Mouse (Mus musculus) heart, embryonic 13.5 days (tissue): ENCODE measurements around the gene Tmem256. TPM values are rescaled to one million over a fixed set of nuclear protein-coding genes. Genes with fewer than 3 reads are reported as not detected.

ENCODE experiments used
- ATAC-seq: fragments of 200-750 bp; cut with Nextera tagmentation; 2 replicates; pipeline ENCODE4 v1.8.0; 2017; ENCODE audit warnings: moderate TSS enrichment; ENCODE audit not compliant: insufficient number of reproducible peaks, low FRiP score, low TSS enrichment; ENCODE audit errors: extremely low read depth
- H3K27ac ChIP-seq: fragments of 300-500 bp; sonication (generic); replicated peaks from 2 replicates; pipeline ENCODE4 v1.5.1; 2015; ENCODE audit warnings: moderate library complexity, mild to moderate bottlenecking, inconsistent platforms
- H3K27me3 ChIP-seq: fragments of 300-500 bp; sonication (generic); replicated peaks from 2 replicates; pipeline ENCODE4 v1.6.1; 2015; ENCODE audit warnings: mild to moderate bottlenecking, inconsistent platforms
- H3K36me3 ChIP-seq: fragments of 300-500 bp; sonication (generic); 2 replicates; pipeline ENCODE4 v1.6.1; 2015; ENCODE audit warnings: mild to moderate bottlenecking, inconsistent platforms
- H3K4me1 ChIP-seq: fragments of 300-500 bp; sonication (generic); 2 replicates; pipeline ENCODE4 v1.6.1; 2015; ENCODE audit warnings: inconsistent platforms
- H3K4me2 ChIP-seq: fragments of 300-500 bp; sonication (generic); 2 replicates; pipeline ENCODE4 v1.6.1; 2015; ENCODE audit warnings: inconsistent platforms, mild to moderate bottlenecking, moderate library complexity
- H3K4me3 ChIP-seq: fragments of 300-500 bp; sonication (generic); 2 replicates; pipeline ENCODE4 v1.5.1; 2015; ENCODE audit warnings: moderate library complexity, mild to moderate bottlenecking, inconsistent platforms
- H3K9ac ChIP-seq: fragments of 300-500 bp; sonication (generic); 2 replicates; pipeline ENCODE4 v1.6.1; 2015; ENCODE audit warnings: inconsistent platforms, mild to moderate bottlenecking, moderate library complexity
- H3K9me3 ChIP-seq: fragments of 300-500 bp; sonication (generic); 2 replicates; pipeline ENCODE4 v1.6.1; 2016; ENCODE audit warnings: inconsistent platforms
- WGBS: fragments of 180-500 bp; shearing (Covaris S2); methylation state at CpG from one replicate; pipeline ENCODE4 v1.1.7; 2015; ENCODE audit warnings: mixed read lengths; 5-methylcytosine and 5-hydroxymethylcytosine counted together
- polyA plus RNA-seq: library from polyadenylated mRNA; unstranded; fragments of >200 nt; fragmentation: Nextera tagmentation; extraction: Ambion mirVana; gene quantifications from 2 replicates; pipeline ENCODE4 v1.2.1, GENCODE M21; 2015

Tmem256 gene
- polyA plus RNA-seq, 1 experiment from 2014 or later, result 330 TPM

DNA sequence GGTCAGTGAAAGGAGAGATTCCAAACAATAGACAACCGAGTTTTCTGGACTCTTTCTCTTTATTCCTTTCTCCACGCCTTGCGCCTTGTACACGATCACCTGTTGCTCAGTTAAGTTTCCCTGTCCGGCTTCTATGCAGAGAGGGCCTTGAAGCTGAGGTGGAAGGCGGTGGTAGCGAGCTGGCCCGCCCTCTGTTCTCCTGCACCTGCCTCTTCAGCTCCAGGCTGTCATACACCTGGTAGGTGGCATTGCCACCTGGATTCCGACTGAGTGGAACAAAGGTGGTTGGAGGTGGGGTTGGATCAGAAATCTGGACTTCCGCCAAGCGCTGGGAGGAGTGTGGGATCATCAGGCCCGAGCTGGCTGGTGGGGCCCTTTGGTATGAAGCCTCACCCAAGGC, 21.8 kb upstream of the Tmem256 start:
- no peak overlapping the region for H3K9ac ChIP-seq
- H3K27ac ChIP-seq, result no peak overlapping the region
- WGBS, result 89% methylated on average over 12 of the region's 12 CpGs
- no peak for ATAC-seq
- H3K4me2 ChIP-seq, result no peak overlapping the region
- no peak overlapping the region for H3K4me3 ChIP-seq
- no peaks in the 10 kb centered on the region for H3K27me3 ChIP-seq
- H3K36me3 ChIP-seq, result no peaks in the 10 kb centered on the region
- no peaks in the 10 kb centered on the region for H3K4me1 ChIP-seq
- H3K9me3 ChIP-seq, result 0 out of 2 replicates have a peak, but pooled peaks cover 8% of the 10 kb centered on the region

DNA sequence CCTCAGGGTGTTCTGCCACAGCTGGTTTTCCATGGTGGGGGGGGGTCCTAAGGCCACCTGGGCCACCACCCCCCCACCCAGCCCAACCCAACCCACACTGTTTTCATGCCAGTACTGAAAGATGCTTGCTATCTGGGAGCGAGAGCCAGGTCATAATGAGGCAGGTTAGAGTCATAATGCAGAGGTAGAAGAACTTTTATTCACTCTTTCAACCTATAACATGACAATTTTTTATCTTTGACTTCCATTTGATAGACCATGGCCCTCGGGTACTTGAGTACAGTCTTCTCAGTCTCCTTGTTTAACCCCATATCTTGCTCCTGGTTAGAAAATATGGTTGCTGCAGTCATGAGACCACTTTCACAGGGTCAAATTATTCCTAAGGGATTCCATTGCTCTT, 19.9 kb upstream of the Tmem256 start, which contains the start of gene Spem2:
Spem2 (minus strand) TSS at position 101 of the 400 bp plus-strand sequence.
- Histone ChIP-seq H3K4me3 (no peak within 1 kb of the TSS), H3K27ac (no peak within 1 kb of the TSS), H3K36me3 (no peaks in the 10 kb centered on the region), H3K9ac (no peak within 1 kb of the TSS), H3K4me2 (no peak within 1 kb of the TSS), H3K27me3 (no peaks in the 10 kb centered on the region; the same call in 1 of the 2 replicates), H3K4me1 (no peaks in the 10 kb centered on the region), H3K9me3 (0 out of 2 replicates have a peak, but pooled peaks cover 8% of the 10 kb centered on the region)
- 65% methylated on average over 2 of the region's 2 CpGs for WGBS
- ATAC-seq, result no peak

DNA sequence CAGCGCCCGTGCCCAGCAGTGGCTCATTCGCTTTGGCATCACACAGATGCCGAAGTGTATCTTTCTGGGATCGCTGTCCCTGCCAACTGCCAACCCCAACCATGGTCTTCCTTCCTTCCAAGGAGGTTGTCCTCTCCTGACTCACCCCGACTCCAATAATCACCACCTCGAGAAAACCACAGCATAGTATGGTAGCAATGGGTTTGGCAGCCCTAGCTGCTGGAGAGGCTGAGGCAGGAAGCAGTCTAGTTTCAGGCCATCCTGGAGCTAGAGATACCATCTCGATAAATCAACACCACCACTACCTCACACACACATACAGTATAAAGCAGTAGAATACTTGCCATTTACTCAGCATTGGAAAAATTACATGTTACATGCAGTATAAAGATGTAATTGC, 19.4 kb upstream of the Tmem256 start:
- no peak overlapping the region for H3K4me3 ChIP-seq
- no peaks in the 10 kb centered on the region; the same call in 1 of the 2 replicates for H3K27me3 ChIP-seq
- no peak overlapping the region for H3K27ac ChIP-seq
- H3K4me1 ChIP-seq, result no peaks in the 10 kb centered on the region
- H3K4me2 ChIP-seq, result no peak overlapping the region
- no peaks in the 10 kb centered on the region for H3K36me3 ChIP-seq
- H3K9me3 ChIP-seq, result 0 out of 2 replicates have a peak, but pooled peaks cover 8% of the 10 kb centered on the region
- H3K9ac ChIP-seq, result no peak overlapping the region
- ATAC-seq, result no peak
- 77% methylated on average over 8 of the region's 8 CpGs for WGBS

DNA sequence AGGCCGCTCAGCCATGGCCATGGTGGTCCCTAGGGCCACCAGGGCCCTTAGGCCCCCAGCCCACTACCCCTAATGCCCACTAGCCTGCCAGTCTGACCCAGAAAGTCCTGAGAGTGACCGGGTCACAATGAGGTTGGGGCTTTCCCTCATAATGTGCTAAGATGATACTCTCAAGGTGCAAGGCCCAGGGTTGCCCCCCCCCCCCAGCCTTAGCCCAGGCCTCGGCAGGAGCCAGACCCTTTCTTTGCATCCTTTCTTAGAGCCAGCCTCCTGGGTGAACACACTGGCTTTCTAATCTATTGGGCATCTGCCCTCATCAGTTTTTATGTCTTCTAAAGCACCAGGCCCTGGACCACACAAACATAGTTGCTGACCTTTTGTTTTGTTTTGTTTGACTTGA, 16.2 kb upstream of the Tmem256 start, which contains the start of gene Spem1:
Spem1 (minus strand) TSS at position 101 of the 400 bp plus-strand sequence.
- no peak for ATAC-seq
- 73% methylated on average over 3 of the region's 3 CpGs for WGBS
- 0 out of 2 replicates have a peak, but pooled peaks cover 8% of the 10 kb centered on the region for H3K9me3 ChIP-seq
- no peak within 1 kb of the TSS for H3K4me3 ChIP-seq
- no peak within 1 kb of the TSS for H3K9ac ChIP-seq
- H3K4me2 ChIP-seq, result no peak within 1 kb of the TSS
- H3K4me1 ChIP-seq, result no peaks in the 10 kb centered on the region
- no peak within 1 kb of the TSS for H3K27ac ChIP-seq
- H3K36me3 ChIP-seq, result peaks cover 18% of the 10 kb centered on the region
- H3K27me3 ChIP-seq, result no peaks in the 10 kb centered on the region; the same call in 1 of the 2 replicates

DNA sequence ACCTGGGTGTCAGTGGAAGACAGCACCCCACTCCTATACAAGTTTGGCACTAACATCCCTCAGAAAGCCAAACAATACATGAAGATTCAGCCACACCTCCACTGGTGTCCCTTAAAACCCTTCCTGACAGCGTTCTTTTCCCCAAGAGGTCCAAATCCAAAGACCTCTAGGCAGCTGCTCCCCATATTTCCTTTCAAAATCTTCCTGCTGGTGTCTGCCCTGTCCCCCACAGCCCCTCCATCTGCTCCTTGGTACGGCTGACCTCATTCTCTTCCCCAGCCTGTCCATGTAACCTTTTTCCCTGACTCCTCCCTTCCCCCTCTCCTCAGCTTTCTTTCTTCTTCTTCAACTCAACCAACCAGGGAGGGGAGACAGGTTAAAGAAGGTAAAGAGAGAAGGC, 14.9 kb upstream of the Tmem256 start:
- no peak overlapping the region for H3K9ac ChIP-seq
- H3K4me1 ChIP-seq, result no peaks in the 10 kb centered on the region
- H3K27me3 ChIP-seq, result no peaks in the 10 kb centered on the region; the same call in 1 of the 2 replicates
- no peak overlapping the region for H3K4me2 ChIP-seq
- H3K9me3 ChIP-seq, result no peaks in the 10 kb centered on the region
- WGBS, result 57% methylated on average over 2 of the region's 2 CpGs
- H3K36me3 ChIP-seq, result peaks cover 31% of the 10 kb centered on the region
- no peak for ATAC-seq
- no peak overlapping the region for H3K4me3 ChIP-seq
- H3K27ac ChIP-seq, result no peak overlapping the region

DNA sequence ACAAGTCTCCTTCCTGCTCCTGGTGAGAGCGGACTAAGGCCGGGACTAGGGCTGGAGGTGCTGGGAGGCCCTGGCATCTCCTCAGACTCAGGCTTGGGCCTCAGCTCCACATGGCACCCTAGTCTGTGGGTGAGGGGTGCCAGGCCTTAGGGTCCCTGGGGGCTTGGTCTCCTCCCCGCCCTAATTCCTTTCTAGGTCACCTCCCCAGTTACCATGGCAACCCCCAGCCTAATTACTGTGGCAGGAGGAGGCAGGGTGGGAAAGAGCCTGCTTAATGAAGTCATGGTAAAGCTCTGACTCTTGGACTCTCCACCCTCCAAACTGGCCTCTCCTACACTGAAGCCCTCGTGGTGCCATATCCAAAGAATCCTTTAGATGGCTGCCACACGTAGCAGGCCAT, 9.5 kb upstream of the Tmem256 start:
- H3K27me3 ChIP-seq, result peaks cover 19% of the 10 kb centered on the region
- no peak overlapping the region for H3K4me2 ChIP-seq
- no peak for ATAC-seq
- no peak overlapping the region for H3K27ac ChIP-seq
- H3K9ac ChIP-seq, result no peak overlapping the region
- H3K4me1 ChIP-seq, result peaks cover 6% of the 10 kb centered on the region
- peaks cover 39% of the 10 kb centered on the region for H3K36me3 ChIP-seq
- WGBS, result 77% methylated on average over 5 of the region's 5 CpGs
- no peak overlapping the region for H3K4me3 ChIP-seq
- H3K9me3 ChIP-seq, result no peaks in the 10 kb centered on the region

DNA sequence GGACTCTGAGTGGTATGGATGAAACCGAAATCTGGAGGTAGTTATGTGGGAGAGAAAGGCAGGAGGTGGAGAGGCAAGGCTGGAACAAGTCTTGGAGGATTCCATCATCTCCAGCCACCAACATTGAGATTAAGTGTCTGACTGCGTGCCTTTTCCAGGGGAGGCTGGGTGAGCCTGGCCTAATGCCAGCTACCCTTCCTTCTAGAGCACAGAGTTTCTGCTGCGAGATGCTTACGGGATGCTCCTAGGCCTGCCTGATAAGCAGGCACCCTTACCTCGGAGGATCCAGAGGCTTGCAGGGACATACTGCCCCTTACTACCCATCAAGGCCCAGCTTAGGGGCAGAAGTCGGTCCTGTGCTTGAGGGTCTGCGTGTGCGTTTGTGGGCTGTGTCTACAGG, 4.8 kb upstream of the Tmem256 start:
- Histone ChIP-seq H3K9me3 (no peaks in the 10 kb centered on the region), H3K4me1 (peaks cover 40% of the 10 kb centered on the region), H3K9ac (peak overlapping the region; percentile 83), H3K27me3 (peaks cover 52% of the 10 kb centered on the region), H3K36me3 (peaks cover 9% of the 10 kb centered on the region; the same call in 1 of the 2 replicates), H3K27ac (no peak overlapping the region), H3K4me3 (peak overlapping the region; percentile 53), H3K4me2 (peak overlapping the region; percentile 88)
- WGBS, result 31% methylated on average over 8 of the region's 8 CpGs
- no peak for ATAC-seq

DNA sequence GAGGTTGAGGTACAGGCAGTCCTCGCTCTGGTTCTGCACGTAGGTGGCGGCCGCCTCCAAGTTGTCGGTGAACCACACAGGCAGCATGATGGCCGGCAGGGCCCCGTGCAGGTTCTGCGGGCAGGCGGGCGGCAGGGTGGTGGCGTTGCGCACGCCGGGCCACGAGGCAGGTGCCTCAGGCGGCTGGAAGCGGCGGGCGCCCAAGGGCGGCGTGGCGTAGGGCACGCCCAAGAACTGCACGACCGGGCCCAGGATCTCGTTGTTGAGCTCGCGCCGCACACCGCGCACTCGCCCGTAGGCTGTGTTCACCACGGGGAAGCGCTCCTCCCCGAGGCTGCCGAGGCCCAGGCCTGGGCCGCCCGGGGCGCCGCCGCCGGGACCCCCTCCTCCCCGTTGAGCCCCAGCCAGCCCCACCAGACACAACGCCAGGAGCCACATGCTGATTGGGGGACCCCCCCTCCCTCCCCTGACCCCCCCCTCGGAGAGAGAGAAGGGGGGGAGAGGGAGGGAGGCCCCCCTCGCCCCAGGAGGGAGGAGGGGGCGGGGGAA, 4.2 kb upstream of the Tmem256 start:
- Histone ChIP-seq H3K4me3 (peak overlapping the region; percentile 53), H3K9ac (peak overlapping the region; percentile 83), H3K9me3 (no peaks in the 10 kb centered on the region), H3K27ac (no peak overlapping the region), H3K27me3 (peaks cover 52% of the 10 kb centered on the region), H3K4me2 (peak overlapping the region; percentile 88), H3K4me1 (peaks cover 44% of the 10 kb centered on the region), H3K36me3 (peaks cover 9% of the 10 kb centered on the region; the same call in 1 of the 2 replicates)
- 6% methylated on average over 47 of the region's 48 CpGs for WGBS
- ATAC-seq, result no peak

DNA sequence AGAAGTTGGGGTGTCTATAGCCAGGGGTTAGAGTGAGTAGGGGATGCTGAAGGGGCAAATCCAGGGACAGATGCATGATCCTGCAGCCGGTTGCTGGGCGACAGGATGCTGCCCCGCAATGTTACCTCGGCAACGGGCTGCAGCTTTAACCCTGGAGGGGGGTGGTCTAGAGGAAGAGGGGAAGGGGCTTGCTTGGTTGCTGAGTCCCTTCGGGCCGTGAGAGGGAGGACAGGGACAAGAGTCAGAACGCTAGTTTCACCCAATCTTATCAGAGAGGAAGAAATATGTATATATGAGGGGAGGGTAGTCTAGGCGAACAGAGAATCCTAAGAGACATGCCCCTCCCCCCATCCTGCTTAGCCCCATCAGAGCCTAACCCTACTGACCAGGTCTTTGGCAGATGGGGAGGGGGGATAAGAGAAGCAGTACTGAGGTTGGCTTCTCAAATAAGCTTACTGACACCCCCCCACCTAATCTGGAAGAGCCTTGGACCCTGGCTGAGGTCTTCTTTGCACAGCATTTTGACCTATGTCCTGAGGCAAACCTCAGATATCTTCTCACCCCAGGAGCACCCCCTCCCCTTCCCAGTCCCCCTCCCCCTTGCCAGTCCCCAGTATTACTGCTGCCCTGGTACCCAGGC, 2.9 kb upstream of the Tmem256 start:
- no peak for ATAC-seq
- H3K4me3 ChIP-seq, result peak overlapping the region; percentile 64
- no peaks in the 10 kb centered on the region for H3K9me3 ChIP-seq
- peak overlapping the region; percentile 84 for H3K9ac ChIP-seq
- no peak overlapping the region for H3K27ac ChIP-seq
- H3K36me3 ChIP-seq, result peaks cover 9% of the 10 kb centered on the region; the same call in 1 of the 2 replicates
- H3K4me2 ChIP-seq, result peak overlapping the region; percentile 88
- peaks cover 50% of the 10 kb centered on the region for H3K4me1 ChIP-seq
- 16% methylated on average over 9 of the region's 9 CpGs for WGBS
- peaks cover 52% of the 10 kb centered on the region for H3K27me3 ChIP-seq

DNA sequence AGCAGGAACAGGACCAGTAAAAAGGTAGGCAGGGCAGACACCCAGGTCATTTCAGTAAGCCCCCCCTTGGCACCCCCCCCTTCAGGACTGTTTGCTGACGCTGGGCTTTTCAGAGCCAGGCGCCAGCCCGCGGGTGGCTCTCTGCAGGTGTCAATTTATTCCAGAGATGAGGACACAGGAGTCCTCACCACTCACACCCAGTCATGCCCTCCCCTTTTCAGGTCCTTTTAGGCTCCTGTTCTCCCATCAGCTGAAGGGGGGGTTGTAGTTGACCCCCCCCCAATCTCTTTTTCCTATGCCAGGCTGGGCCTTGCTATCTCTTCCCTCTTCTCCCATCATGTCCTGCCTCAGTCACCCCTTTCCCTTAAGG, 2.4 kb upstream of the Tmem256 start:
- Histone ChIP-seq H3K27me3 (peaks cover 52% of the 10 kb centered on the region), H3K4me2 (peak overlapping the region; percentile 88), H3K9me3 (no peaks in the 10 kb centered on the region), H3K9ac (peak overlapping the region; percentile 84), H3K36me3 (peaks cover 9% of the 10 kb centered on the region; the same call in 1 of the 2 replicates), H3K27ac (no peak overlapping the region), H3K4me3 (peak overlapping the region; percentile 64), H3K4me1 (peaks cover 50% of the 10 kb centered on the region)
- no peak for ATAC-seq
- WGBS, result 24% methylated on average over 4 of the region's 4 CpGs

DNA sequence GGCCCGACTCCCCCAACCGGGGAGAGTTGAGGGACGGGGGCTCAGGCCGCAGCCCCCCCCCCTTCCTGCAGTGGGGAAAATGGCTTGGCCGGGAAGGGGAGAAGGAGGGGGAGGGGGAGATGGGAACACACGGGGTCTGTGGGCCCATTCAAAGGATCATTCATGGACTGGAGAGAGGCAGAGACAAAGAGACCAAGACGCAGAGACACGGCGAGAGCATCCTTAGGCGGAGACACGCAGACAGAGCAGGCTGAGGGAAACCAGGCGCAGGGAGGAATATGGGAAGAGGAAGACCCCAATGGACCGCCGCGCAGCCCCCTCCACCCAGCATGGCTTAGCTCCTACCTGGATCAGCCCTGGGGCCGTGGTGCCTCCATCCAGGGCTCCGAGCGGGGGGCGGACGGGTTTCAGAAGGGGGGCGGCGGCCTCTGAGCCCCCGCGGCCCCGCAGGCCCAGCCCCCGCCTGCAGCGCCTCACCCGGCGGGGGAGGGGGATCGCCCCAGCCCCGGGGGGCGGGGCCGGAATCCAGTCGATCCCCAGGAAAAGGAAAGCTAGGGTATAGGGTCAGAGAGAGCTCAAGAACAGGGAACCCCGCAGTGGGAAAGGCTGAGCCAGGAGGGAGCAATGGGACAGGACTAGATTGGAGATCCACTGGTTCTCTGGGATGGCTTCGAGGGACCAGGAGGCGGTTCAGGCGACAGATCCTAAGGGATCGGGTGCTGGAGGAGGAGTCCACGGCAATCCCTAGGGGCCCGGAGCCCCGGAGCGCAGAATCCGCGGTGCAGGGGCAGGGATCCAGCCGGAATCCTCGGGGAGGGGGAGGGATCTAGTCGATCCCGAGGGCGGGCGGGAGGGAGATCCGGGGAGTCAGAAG, 1.4 kb upstream of the Tmem256 start:
- H3K4me1 ChIP-seq, result peaks cover 50% of the 10 kb centered on the region
- H3K4me3 ChIP-seq, result peak overlapping the region; percentile 64
- ATAC-seq, result no peak
- 1% methylated on average over 51 of the region's 52 CpGs for WGBS
- peak overlapping the region; percentile 88 for H3K4me2 ChIP-seq
- H3K27ac ChIP-seq, result peak overlapping the region; percentile 69
- peaks cover 52% of the 10 kb centered on the region for H3K27me3 ChIP-seq
- H3K9me3 ChIP-seq, result no peaks in the 10 kb centered on the region
- peak overlapping the region; percentile 84 for H3K9ac ChIP-seq
- H3K36me3 ChIP-seq, result peaks cover 9% of the 10 kb centered on the region; the same call in 1 of the 2 replicates
